Mouse (Mus musculus): ENCODE data around the gene 3425401B19Rik.

3425401B19Rik gene

DNA sequence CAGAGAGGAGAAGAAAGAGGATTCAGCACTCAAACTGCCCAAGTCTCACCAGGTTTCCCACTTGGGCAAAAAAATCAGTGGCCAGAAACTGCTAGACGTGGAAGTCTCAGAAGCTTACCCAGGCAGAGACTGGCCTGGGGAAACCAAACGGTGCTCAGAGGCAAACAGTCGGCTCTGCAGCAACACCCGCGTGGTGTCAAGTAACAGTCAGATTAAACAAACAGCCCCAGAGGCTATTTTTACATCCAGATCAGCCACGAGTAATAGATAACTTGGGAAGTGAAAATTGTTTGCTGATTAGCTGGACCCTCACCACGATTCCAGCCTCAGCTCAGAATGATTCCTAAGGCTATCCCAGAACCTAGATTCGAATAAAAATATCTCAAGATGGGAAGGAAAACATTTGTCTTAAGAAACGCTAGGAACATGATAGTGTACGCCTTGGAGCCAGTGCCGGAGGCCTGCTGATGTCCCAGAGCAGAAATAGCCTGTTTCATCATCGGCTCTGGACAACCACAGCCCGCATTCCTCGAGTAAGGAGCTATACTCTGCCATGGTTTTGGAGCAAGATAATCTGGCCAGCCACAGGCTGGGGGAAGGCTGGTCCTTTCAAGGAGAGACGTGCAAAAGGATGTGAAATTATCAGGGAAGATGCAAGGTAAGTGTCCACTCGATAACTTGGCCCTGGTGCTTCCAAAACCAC lies at the start of gene 3425401B19Rik:
Gene 3425401B19Rik (minus strand): TSS at position 170 of the 703 bp plus-strand sequence.
- DNase-seq, result no peak

DNA sequence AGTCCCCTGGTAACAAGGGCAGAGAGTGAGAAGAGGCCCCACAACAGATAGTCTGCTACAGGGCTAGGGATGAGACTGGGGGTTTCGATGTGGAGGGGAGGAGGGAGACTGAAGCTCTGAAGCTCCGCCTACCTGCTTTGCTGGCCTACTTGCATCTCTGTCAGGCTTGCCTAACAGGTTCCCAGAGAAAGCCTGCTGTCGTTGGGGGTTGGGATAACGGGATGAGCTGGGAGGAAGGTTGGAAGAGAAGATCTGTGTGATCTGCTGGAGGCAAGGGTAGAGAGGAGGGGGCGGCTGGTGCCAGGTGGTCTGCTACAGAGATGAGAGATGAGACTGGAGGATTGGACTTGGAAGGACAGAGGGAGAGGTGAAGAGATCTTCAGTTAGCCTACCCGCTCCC lies 47.9 kb upstream of the 3425401B19Rik start:
- DNase-seq, result no peak

DNA sequence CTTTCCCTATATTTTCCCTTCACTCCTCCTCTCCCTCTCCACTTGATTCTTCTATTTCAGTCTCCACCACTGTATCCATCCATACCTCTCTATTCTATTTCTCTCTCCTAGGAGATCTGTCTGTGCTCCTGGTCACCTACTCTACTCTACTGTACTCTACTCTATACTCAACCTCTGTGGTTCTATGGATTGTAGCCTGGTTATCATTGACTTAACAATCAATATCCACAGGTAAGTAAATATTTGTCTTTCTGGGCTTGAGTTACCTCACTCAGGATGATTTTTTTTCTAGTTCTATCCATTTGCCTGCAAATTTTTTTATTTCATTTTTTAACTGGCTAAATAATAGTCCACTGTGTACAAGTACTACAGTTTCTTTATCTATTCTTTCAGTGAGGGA lies 41.8 kb upstream of the 3425401B19Rik start:
- no peak for DNase-seq

DNA sequence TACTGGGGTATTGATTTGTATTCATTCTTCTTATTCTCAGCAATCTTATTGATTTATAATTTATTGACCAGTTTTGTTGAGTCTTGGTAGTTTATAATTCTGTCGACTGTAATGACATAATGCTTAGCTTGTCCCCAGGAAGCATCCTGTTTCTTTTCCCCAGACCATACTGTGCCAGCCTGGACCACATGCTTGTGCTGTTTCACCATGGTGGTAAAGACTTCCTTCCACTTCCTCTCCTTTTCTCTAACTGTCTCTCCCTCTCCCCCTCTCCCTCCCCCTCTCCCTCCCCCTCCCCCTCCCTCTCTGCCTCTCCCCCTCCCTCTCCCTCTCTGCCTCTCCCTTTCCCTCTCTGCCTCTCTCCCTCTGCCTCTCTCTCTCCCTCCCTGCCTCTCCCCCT lies 36.4 kb upstream of the 3425401B19Rik start:
- DNase-seq, result no peak

DNA sequence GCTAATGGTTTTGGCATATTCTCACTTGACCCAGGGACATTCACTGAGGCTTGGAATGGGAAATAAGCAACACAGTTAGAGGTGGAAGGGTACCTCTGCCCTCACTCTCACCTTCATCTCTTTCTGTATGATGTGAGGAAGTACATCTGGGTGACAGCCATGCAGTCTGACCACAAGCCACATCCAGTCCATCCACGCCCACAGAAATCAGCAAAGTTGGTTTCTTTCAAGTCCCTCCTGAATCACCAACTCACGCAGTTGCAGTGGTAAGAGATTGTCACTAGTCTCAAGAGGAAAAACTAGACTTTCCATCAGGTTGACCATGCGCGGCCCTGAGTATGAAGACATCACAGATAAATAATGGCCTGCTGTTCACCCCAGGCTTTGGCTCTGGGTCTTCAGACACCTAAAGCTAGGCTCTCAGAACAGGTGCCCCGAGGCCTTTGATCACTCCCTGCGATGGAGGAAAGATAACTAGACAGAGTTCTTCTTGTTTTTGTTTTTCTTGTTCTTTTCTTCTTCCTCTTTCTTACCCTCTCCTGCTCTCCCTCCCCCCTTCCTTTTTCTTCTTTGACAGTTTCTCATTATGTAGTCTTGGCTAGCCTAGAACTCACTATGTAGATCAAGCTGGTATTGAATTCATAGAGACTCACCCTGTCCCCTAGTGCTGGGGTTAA lies 31.8 kb upstream of the 3425401B19Rik start:
- no peak for DNase-seq

DNA sequence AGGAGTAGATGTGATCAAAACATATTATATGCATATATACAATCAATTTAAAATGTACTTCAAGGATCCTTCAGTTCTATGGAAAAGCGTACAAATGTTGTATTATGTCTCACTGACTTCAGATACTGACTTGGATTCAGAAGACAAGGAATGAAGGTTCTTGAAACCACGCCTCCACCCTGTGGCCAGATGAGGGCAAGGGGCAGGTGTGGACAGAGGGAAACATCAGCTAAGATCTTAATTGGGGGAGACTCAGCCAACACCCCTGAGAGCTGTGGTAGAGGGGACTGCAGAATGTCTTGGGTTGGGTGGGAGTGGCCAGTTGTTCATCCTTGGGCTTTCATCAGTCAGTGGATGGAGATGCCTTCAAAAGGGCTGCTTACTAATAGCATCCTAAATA lies 30.4 kb upstream of the 3425401B19Rik start:
- DNase-seq, result no peak

DNA sequence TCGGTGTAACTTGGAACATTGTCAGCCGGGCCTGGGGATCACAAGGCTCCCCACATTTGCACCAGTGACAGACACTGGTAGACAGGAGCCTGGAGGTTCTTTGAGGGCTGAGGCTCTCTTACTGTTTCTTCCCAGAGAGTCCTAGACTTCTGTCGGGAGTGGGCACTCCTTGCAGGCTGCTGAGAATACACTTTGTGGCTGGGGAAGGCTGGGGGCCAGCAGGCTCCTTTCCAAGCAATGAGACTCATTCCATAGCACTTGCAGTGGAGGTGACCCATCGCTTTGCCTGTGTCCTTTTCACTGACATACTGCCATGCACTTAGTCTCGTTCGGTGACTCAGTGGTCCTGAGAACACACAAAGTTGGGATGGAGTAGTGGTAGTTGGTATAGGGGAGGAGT lies 30.0 kb upstream of the 3425401B19Rik start:
- no peak for DNase-seq

DNA sequence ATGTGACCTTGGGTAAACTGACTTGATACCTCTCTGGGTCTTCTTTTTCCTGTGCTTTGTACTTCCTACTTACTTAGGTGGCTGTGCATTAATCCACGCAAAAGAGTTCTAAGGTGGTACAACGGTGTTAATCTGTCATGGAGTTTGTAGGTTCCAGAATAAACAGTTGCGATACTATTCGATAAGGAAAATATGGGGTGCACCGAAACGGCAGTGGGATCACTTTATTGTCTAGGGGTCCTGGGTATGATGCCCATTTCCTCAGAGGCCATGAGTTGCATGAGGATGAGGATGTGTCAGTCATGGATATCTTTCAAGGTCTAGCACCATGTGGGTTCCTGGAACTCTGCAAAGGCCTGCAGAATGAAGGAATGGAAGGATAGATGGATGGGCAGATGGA lies 24.8 kb upstream of the 3425401B19Rik start:
- no peak for DNase-seq

DNA sequence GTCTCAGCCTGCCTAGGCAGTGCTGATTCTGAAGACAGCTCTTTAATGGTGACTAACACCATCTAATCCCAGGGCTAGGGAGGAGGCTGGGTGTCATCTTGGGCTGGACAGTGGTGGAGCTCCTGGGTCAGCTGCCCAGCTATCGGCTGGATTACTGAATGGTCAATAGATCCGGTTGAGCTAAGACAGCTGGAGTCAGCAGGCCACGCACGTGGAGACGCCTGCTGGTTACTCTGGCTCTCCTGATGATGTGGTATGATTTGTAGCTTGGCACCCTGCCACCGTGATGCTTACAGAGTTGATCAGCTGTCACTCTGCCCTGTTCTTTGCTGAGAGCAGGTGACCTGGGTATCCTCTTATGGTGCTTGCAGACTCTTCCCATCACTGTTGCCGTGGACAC lies 23.7 kb upstream of the 3425401B19Rik start:
- DNase-seq, result peak; percentile 43 to 51

DNA sequence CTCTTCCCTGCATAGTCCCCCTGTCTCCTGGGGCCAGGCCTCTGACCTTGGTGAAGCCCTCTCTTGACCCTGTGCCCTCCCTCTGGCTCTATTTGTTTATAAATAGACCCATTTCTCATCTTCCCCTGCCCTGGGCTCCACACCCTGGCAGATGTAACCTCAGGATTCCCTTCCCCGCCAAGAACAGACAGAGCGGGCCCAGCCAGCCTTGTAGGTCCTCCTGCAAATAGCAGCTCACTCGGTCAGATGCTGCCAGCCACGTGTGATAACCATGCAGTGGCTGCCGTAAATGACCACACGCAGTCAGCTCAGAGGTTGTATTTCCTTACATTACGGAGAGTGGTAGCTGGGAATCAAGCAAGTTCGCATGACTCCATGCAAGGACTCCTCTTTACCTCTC lies 22.8 kb upstream of the 3425401B19Rik start:
- no peak for DNase-seq

DNA sequence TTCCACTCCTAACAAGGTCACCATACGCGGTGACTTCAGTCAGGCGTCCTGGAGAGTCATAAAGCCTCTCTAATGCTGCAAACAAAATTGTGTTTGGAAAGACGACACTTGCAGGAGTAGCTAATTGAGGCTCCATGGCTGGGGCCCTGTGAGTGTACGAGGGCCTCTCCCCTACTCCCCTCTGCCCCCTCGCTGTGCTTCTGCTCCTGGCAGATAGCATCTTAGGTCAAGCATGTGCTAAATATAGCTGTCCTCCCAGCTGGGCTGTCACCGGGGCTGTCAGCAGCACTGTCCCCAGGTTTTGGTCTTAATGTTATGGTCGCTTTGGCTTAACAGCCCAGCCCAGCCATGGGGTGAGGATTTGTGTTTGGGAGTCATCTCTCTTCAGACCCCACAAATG lies 15.9 kb upstream of the 3425401B19Rik start:
- DNase-seq, result no peak

DNA sequence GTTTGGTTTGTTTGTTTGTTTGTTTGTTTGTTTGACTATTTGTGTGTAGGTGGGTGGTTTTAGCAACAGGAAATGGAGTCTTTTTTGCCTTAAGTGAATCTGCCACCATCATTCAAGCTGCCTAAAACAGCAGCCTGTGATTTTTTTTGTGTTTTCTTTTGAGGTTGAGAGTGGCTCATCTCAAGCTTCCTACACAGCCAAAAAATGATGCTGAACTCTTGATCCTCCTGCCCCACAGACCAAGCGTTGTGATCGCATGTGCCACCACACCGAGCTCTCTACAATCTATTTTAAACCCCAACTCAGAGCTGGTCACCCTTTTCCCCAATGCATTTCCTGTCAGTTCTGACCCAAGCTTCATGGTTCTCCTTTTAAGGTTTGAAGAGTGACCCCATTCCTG lies 13.5 kb upstream of the 3425401B19Rik start:
- no peak for DNase-seq

DNA sequence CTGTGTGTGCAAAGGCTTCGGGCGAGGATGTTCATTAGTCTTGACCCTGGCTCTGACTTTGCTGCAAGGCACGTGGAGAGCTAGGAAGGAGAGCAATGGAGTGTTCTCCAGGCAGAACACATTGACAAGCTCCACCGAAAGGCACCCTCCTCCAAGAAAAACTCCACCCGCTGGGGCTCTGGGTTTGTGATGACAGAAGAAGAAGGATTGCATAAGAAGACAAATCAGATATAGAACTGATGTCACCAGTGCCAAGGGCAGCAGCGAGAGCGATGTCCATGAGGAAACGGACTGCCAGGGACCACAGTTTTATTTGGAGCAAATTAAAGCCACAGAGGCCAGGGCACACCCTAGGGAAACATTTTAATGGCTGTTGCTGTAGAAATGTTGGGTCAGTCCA lies 12.7 kb upstream of the 3425401B19Rik start:
- no peak for DNase-seq

DNA sequence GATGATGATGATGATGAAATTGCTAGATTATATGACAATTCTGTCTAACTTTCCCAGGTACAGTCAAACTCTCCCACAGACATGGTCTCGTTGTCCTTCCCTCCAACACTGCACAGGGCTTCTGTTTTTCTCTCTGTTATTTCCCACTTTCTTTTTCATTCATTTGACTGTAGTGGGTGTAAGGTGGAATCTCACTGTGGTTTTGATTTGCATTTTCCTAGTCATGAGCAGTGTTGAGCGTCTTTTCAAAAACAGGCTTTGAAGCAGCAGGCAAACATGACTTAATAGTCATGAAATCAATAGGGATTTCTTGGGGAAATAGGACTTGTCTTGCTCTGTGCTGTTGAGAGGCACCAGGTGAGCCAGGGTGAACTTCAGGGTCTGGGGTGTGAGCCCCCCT lies 11.3 kb upstream of the 3425401B19Rik start:
- DNase-seq, result no peak

DNA sequence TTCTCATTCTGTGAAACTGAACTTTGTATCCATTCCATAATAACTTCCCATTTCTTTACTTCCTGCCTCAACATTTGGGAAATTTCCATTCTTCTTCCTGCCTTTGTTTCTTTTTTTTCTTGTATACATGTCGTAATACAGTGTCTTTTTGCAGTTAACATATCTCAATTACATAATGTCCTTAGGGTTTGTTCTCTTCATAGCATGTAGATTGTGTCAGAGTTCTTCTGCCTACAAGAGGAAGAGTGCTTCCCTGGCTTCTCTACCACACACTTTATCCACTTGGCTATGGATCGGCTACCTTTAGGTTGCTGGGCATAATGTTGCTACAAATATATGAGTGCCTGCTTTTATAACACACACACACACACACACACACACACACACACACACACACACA lies 10.8 kb upstream of the 3425401B19Rik start:
- DNase-seq, result no peak

DNA sequence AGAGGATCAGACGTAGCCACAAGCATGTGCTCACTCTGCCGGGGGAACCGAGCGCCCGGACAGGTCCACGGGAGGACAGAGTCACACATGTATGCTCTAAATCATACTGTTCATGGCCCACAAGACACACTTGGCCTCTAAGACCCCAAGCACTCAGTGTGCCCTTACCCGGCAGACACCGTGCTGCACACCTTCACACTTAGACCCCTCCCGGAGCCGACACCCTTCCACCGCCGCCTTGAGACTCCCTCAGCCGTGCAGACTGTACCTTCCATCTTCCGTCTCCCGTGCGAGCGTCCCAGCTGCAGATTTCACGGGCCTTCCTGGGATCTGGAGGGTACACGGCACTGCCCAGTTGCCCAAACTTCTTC lies 373 bp downstream of the 3425401B19Rik start:
- no peak for DNase-seq

DNA sequence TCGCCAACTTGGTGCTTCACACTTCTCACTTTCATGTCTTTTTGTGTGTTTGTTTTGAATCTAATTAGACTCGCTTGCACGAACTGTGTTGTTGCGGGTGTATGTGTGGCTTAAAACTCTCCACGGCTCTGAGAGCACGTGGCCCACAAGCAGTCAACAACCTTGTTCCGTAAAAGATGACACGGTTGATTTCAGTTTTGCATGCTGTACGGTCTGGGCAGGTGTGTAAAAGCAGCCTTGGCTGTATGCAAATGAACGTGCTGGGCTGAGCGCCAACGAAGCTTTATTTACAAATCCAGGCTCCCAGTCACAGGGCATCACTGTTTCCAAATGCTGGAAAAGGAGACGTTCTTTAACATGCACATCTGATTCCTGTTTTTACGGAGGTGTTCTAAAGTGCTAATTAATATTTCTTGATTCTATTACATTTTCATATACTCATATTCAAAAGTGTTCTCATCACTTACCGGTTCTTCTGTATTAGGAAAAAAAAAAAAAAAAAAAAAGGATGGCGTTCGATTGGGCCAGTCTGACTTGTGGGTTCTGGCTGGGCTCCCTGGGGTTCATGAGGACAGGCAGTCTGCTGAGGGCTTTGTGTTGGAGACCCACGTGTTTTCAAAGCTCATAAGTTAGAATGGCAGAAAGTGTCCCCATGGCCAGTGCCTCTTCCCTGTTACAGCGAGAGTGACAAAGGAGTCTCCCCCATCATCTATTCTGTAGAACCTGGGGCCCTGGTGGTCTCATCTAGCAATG lies 935 bp downstream of the 3425401B19Rik start:
- DNase-seq, result peak; percentile 33 to 43

DNA sequence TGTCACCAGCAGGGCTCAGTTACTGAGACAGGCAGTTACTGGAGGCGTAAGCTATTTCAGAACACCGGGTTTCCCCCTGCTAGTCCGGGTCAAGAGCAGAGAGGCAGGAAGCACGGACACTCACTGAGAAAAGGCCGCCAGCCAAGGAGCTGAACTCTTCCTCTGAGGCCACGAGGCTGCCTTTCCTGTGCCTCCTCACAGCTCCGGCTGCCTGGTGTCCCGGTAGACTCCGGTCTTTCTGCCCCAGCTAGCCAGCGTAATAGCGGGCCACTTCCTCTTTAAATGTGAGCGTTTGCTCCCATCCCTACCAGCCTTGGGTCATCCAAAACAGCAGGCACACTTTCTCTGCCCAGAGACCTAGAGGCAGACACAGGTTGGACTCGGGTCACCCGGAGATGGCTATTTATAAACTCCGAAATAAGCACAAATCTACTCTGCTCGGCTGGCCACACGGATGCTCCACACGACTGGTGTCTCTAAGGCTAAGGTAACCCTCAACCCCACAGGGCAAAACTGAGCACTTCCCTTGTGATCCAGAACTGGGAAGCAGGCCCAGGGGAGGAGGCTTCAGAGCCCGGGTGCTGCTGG lies 1.7 kb downstream of the 3425401B19Rik start:
- peak; percentile 38 to 46 for DNase-seq

DNA sequence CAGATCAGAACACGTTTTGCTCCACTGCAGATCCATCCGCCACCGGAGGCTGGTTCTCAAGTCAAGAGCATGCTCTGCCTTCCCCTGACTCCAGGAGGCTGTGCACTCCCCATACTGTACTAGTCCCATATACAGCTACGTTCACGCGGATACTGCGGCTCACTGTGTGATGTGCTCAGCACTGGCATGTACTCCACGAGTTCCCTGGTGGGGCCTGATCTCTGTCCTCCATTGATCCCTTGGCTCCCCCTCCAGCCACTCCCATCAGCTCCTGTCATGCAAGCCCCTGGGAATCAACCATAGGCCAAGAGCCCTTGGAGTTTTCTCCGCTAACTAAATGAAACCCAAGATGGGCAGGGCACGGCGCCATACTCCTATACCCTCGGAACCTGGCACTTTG lies 2.6 kb downstream of the 3425401B19Rik start:
- DNase-seq, result no peak

DNA sequence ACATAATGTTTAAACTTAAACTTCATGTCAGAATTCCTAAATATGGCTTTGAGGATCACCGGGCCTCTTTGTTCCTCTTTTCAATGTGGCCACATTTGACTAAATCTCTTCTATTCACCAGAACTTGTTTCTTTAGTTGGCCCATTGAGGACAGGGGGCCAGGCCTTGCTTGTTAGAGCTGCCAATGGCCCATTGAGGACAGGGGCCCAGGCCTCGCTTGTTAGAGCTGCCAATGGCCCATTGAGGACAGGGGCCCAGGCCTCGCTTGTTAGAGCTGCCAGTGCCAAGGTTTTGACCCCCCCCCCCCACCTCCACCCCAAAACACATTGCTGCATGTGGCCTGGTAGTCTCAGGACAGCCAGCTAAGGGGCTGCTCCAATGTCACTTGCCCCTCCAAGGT lies 3.5 kb downstream of the 3425401B19Rik start:
- DNase-seq, result no peak

DNA sequence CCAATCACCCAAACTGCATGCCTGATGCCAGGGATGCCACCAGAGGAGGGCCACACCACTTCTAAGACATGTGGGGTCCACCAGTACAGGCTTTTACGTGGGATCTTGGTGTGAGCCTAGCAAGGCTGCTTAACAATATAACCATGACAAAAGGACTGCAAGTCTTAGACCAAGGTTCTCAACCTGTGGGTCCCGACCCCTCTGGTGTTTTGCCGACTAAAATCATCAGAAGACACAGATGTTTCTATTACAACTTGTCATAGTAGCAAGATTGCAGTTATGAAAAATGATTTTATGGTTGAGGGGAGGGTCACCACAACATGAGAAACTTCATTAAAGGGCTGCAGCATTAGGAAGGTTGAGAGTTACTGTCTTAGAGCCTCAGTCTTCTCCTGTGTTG lies 6.5 kb downstream of the 3425401B19Rik start:
- no peak for DNase-seq

DNA sequence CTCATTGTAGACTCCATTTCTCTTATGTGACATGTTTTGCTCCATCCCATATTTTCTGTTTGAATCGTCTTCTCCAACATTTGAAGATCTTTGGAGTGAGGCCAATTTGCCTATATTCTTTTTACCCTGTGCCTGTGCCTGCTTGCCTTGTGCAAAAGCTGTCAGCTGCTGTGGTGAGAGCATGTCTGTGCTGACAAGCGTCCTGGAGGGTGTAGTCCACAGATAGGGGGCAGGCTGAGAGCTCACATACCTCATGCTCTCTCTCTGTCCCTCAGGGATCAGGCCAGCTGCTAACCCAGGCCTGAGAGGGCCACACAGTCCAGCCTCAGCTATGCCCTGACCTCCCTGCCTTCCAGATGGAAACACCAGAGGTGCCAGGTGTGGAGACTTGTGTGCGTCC lies 11.9 kb downstream of the 3425401B19Rik start:
- DNase-seq, result no peak

DNA sequence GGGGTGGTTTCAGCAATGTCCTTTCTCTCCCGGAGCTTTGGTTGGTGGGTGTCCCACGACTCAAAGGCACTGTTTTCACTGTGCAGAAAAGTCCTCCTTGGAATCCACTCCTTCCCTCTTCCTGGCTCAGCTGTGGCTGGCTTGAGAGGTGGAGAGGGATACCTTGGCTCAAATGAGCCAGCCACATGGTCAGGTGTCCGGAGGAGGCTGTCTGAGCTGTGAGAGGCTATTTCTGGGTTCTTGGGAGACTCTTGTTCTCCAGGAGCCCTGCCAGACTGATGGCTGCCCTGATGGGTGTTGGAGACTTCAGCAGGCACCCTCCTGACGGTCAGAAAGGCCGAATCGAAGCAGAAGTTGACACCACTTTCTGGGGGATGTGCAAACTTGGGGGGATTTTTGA lies 22.0 kb downstream of the 3425401B19Rik start:
- no peak for DNase-seq

DNA sequence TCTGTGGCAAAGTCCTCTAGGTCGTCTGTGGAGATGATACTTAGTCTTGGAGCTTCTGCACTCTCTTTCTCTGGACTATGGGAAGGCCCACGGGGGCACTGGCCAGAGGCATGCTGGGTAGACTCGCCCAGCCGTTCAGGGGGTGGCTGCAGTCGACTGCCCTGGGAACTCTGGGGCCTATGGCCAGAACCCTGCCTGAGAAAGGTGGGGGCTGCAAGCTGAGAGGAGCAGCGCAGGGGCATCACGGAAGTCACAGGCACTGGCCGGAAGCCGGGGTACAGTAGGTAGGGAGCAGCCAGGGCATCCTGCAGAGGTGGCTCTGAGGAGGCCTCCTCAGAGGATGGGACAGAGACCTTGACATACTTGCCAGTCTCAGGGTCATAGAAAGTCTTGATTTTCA lies 25.3 kb downstream of the 3425401B19Rik start:
- no peak for DNase-seq

Measured in cerebellum, postnatal 10 days (tissue).